In genomic region chr4:57311750-57312149, GRCm38 (mm10) we compare ENCODE assay signal across 18 mouse cellular contexts.
"Had no signal": no experiment of that assay in that cellular context is flagged by ENCODE, and none has a peak within 500 bp of the region (broad histone marks: within the 10 kb centered on the region; RNA-seq: fewer than 3 reads in every experiment).

No protein-coding gene starts in this region.

- H3K9ac ChIP-seq: lung, embryonic 14.5 days; midbrain, embryonic 12.5 days; neural tube, embryonic 13.5 days; neural tube, embryonic 15.5 days; stomach, embryonic 15.5 days had no signal

- ATAC-seq: midbrain, embryonic 16.5 days had no signal

- H3K4me3 ChIP-seq: midbrain, embryonic 10.5 days; midbrain, embryonic 12.5 days; myocyte; neural tube, embryonic 13.5 days; neural tube, embryonic 15.5 days; stomach, embryonic 15.5 days had no signal

- H3K4me2 ChIP-seq: lung, embryonic 14.5 days; midbrain, embryonic 12.5 days; neural tube, embryonic 13.5 days; neural tube, embryonic 15.5 days; stomach, embryonic 15.5 days had no signal

- H3K36me3 ChIP-seq: midbrain, embryonic 10.5 days; midbrain, embryonic 12.5 days; neural tube, embryonic 13.5 days; neural tube, embryonic 15.5 days; stomach, embryonic 15.5 days had no signal

- H3K27ac ChIP-seq: midbrain, embryonic 10.5 days; midbrain, embryonic 12.5 days; neural tube, embryonic 13.5 days; neural tube, embryonic 15.5 days; stomach, embryonic 15.5 days had no signal

- H3K4me1 ChIP-seq: midbrain, embryonic 12.5 days; neural tube, embryonic 13.5 days; stomach, embryonic 15.5 days had no signal

- H3K9me3 ChIP-seq: midbrain, embryonic 10.5 days; midbrain, embryonic 12.5 days; neural tube, embryonic 13.5 days; neural tube, embryonic 15.5 days; stomach, embryonic 15.5 days had no signal

- DNase-seq: lung, embryonic 14.5 days; lung, postnatal 10 days; lung, postnatal 4 days; midbrain, embryonic 14.5 days; retina, postnatal 1 day; right cerebral cortex, adult 18-20 months; right cerebral cortex, postnatal 25 days; right cerebral cortex, postnatal 4 days; thymus, adult 2 months; thymus, postnatal 25 days; thymus, postnatal 4 days had no signal

- H3K27me3 ChIP-seq: neural tube, embryonic 15.5 days; stomach, embryonic 15.5 days had no signal
